ENCODE assay signal across 17 mouse cellular contexts in the genomic region with DNA sequence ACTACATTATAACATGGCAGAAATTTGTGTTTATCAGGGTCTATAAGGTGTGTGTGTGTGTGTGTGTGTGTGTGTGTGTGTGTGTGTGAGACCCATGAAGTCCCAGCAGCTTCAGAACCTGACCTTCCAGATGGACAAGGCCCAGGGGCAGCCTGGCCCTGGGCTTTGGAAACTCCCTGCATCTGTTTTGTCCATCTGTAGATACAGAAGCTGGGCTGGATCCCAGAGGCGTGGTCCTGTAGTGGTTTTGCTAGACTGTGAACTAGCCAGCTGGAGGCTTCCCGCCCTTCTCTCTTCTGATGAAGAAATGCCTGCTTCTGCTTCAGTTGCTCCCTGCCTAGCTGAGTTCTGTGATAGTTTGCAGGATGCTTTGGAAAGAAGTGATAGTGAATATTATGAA.
DNase-seq lines count a peak whose midpoint lies in the region.
"Had no signal": no experiment of that assay in that cellular context is flagged by ENCODE, and none has a peak within 500 bp of the region (broad histone marks: within the 10 kb centered on the region; RNA-seq: fewer than 3 reads in every experiment).

No protein-coding gene starts in this region.

- peak; percentile 20 to 24 for DNase-seq in cerebellum, postnatal 14 days
- DNase-seq in cerebellum, postnatal 36 days: no peak
- DNase-seq in left cerebral cortex, postnatal 4 days: peak; percentile 44
- DNase-seq in left cerebral cortex, adult 18-20 months (ENCODE audit: low spot score in 2 of 2): no peak
- DNase-seq in fibroblast of lung, adult 2 months (ENCODE audit: low read depth): peak; percentile 56
- peak; percentile 13 to 14 for DNase-seq in heart, postnatal 14 days
- DNase-seq in embryo, embryonic 10 days (ENCODE audit: low spot score): no peak
- DNase-seq in right cerebral cortex, adult 2 months (ENCODE audit: low spot score in 2 of 2): no peak
- DNase-seq: adrenal gland, postnatal 36 days; cerebellum, adult 18-20 months; forebrain, postnatal 0 days; liver, embryonic 13.5 days; lung, embryonic 14.5 days; lung, postnatal 4 days; right cerebral cortex, adult 18-20 months; thymus, adult 18-20 months; thymus, postnatal 4 days had no signal

- intact Hi-C loops in left cerebral cortex, postnatal 4 days (cut with DNase I): no loop called here
- intact Hi-C loops in heart, postnatal 14 days (cut with DNase I): no loop called here

Comparison
In these comparisons a context has a peak if more than half of its experiments do, and no peak if none do; other contexts are left out.
1. DNase-seq: peak in cerebellum, postnatal 14 days (2 of 2), left cerebral cortex, postnatal 4 days (single experiment), fibroblast of lung, adult 2 months (single experiment) and heart, postnatal 14 days (2 of 2); none in cerebellum, postnatal 36 days (0 of 2), left cerebral cortex, adult 18-20 months (0 of 2), embryo, embryonic 10 days (single experiment) and right cerebral cortex, adult 2 months (0 of 2).